Mouse (Mus musculus): ENCODE results near the gene F8a. TPM values are rescaled to one million over a fixed set of nuclear protein-coding genes. Genes with fewer than 3 reads are reported as not detected.

F8a gene
- 10.1 TPM for polyA plus RNA-seq (2014; fragmentation: Illumina TruSeq; extraction: RNeasy Lipid Tissue Mini Kit (QIAGEN cat#74804); ENCODE audit: low read depth, low replicate concordance)

GRCm38 (mm10) chrX:73227914-73228605 lies at the start of gene F8a:
TSS of gene F8a (plus strand) at chrX:73228291.

GRCm38 (mm10) chrX:73191934-73192333 lies 36.2 kb upstream of the F8a start, which contains the start of gene Xlr3b:
TSS of gene Xlr3b (plus strand) at chrX:73192207.

GRCm38 (mm10) chrX:73213819-73214564 lies 14.1 kb upstream of the F8a start, which contains the start of gene Xlr4b:
TSS of gene Xlr4b (plus strand) at chrX:73214333.

GRCm38 (mm10) chrX:73242821-73243325 lies 14.8 kb downstream of the F8a start, which contains the start of gene Xlr4c:
TSS of gene Xlr4c (minus strand) at chrX:73243130.

GRCm38 (mm10) chrX:73265270-73265669 lies 37.2 kb downstream of the F8a start, which contains the start of gene Xlr3c:
TSS of gene Xlr3c (minus strand) at chrX:73265390.

Other genes with a start within 250 kb of the F8a start
- 2.4 TPM for gene Zfp185, start 241.0 kb upstream of the F8a start, polyA plus RNA-seq (2014; fragmentation: Illumina TruSeq; extraction: RNeasy Lipid Tissue Mini Kit (QIAGEN cat#74804); ENCODE audit: low read depth, low replicate concordance)
- gene Pnma5, start 191.2 kb upstream of the F8a start, polyA plus RNA-seq (2014; fragmentation: Illumina TruSeq; extraction: RNeasy Lipid Tissue Mini Kit (QIAGEN cat#74804); ENCODE audit: low read depth, low replicate concordance), result not detected
- not detected for gene Pnma3, start 163.5 kb upstream of the F8a start, polyA plus RNA-seq (2014; fragmentation: Illumina TruSeq; extraction: RNeasy Lipid Tissue Mini Kit (QIAGEN cat#74804); ENCODE audit: low read depth, low replicate concordance)
- gene Xlr4a, start 145.8 kb upstream of the F8a start, polyA plus RNA-seq (2014; fragmentation: Illumina TruSeq; extraction: RNeasy Lipid Tissue Mini Kit (QIAGEN cat#74804); ENCODE audit: low read depth, low replicate concordance), result 6.8 TPM
- gene Xlr3a, start 131.2 kb upstream of the F8a start, polyA plus RNA-seq (2014; fragmentation: Illumina TruSeq; extraction: RNeasy Lipid Tissue Mini Kit (QIAGEN cat#74804); ENCODE audit: low read depth, low replicate concordance), result 36.3 TPM
- not detected for gene Gm14685, start 111.2 kb upstream of the F8a start, polyA plus RNA-seq (2014; fragmentation: Illumina TruSeq; extraction: RNeasy Lipid Tissue Mini Kit (QIAGEN cat#74804); ENCODE audit: low read depth, low replicate concordance)
- not detected for gene Xlr5b, start 79.5 kb upstream of the F8a start, polyA plus RNA-seq (2014; fragmentation: Illumina TruSeq; extraction: RNeasy Lipid Tissue Mini Kit (QIAGEN cat#74804); ENCODE audit: low read depth, low replicate concordance)
- gene DXBay18, start 78.8 kb upstream of the F8a start, polyA plus RNA-seq (2014; fragmentation: Illumina TruSeq; extraction: RNeasy Lipid Tissue Mini Kit (QIAGEN cat#74804); ENCODE audit: low read depth, low replicate concordance), result not detected
- not detected for gene Spin2d, start 51.3 kb upstream of the F8a start, polyA plus RNA-seq (2014; fragmentation: Illumina TruSeq; extraction: RNeasy Lipid Tissue Mini Kit (QIAGEN cat#74804); ENCODE audit: low read depth, low replicate concordance)
- gene Xlr3b, start 36.1 kb upstream of the F8a start, polyA plus RNA-seq (2014; fragmentation: Illumina TruSeq; extraction: RNeasy Lipid Tissue Mini Kit (QIAGEN cat#74804); ENCODE audit: low read depth, low replicate concordance), result 9.8 TPM
- gene Xlr4b, start 14.0 kb upstream of the F8a start, polyA plus RNA-seq (2014; fragmentation: Illumina TruSeq; extraction: RNeasy Lipid Tissue Mini Kit (QIAGEN cat#74804); ENCODE audit: low read depth, low replicate concordance), result 12.9 TPM
- gene Xlr4c, start 14.8 kb downstream of the F8a start, polyA plus RNA-seq (2014; fragmentation: Illumina TruSeq; extraction: RNeasy Lipid Tissue Mini Kit (QIAGEN cat#74804); ENCODE audit: low read depth, low replicate concordance), result 5.4 TPM
- gene Xlr3c, start 37.1 kb downstream of the F8a start, polyA plus RNA-seq (2014; fragmentation: Illumina TruSeq; extraction: RNeasy Lipid Tissue Mini Kit (QIAGEN cat#74804); ENCODE audit: low read depth, low replicate concordance), result not detected
- not detected for gene Xlr5a, start 64.7 kb downstream of the F8a start, polyA plus RNA-seq (2014; fragmentation: Illumina TruSeq; extraction: RNeasy Lipid Tissue Mini Kit (QIAGEN cat#74804); ENCODE audit: low read depth, low replicate concordance)
- not detected for gene Xlr5c, start 64.7 kb downstream of the F8a start, polyA plus RNA-seq (2014; fragmentation: Illumina TruSeq; extraction: RNeasy Lipid Tissue Mini Kit (QIAGEN cat#74804); ENCODE audit: low read depth, low replicate concordance)
- not detected for gene Gm45015, start 108.5 kb downstream of the F8a start, polyA plus RNA-seq (2014; fragmentation: Illumina TruSeq; extraction: RNeasy Lipid Tissue Mini Kit (QIAGEN cat#74804); ENCODE audit: low read depth, low replicate concordance)
- 18.5 TPM for gene Zfp275, start 114.3 kb downstream of the F8a start, polyA plus RNA-seq (2014; fragmentation: Illumina TruSeq; extraction: RNeasy Lipid Tissue Mini Kit (QIAGEN cat#74804); ENCODE audit: low read depth, low replicate concordance)
- not detected for gene Gm18336, start 170.4 kb downstream of the F8a start, polyA plus RNA-seq (2014; fragmentation: Illumina TruSeq; extraction: RNeasy Lipid Tissue Mini Kit (QIAGEN cat#74804); ENCODE audit: low read depth, low replicate concordance)
- 0.25 TPM for gene Zfp92, start 182.8 kb downstream of the F8a start, polyA plus RNA-seq (2014; fragmentation: Illumina TruSeq; extraction: RNeasy Lipid Tissue Mini Kit (QIAGEN cat#74804); ENCODE audit: low read depth, low replicate concordance)
- not detected for gene Trex2, start 207.1 kb downstream of the F8a start, polyA plus RNA-seq (2014; fragmentation: Illumina TruSeq; extraction: RNeasy Lipid Tissue Mini Kit (QIAGEN cat#74804); ENCODE audit: low read depth, low replicate concordance)
- gene Haus7, start 230.8 kb downstream of the F8a start, polyA plus RNA-seq (2014; fragmentation: Illumina TruSeq; extraction: RNeasy Lipid Tissue Mini Kit (QIAGEN cat#74804); ENCODE audit: low read depth, low replicate concordance), result 4.0 TPM